Mouse (Mus musculus): ENCODE results near the gene Sf3a3. TPM values are rescaled to one million over a fixed set of nuclear protein-coding genes. Genes with fewer than 3 reads are reported as not detected.

Sf3a3 gene
- polyA plus RNA-seq, 1 experiment: 7.2 TPM

DNA sequence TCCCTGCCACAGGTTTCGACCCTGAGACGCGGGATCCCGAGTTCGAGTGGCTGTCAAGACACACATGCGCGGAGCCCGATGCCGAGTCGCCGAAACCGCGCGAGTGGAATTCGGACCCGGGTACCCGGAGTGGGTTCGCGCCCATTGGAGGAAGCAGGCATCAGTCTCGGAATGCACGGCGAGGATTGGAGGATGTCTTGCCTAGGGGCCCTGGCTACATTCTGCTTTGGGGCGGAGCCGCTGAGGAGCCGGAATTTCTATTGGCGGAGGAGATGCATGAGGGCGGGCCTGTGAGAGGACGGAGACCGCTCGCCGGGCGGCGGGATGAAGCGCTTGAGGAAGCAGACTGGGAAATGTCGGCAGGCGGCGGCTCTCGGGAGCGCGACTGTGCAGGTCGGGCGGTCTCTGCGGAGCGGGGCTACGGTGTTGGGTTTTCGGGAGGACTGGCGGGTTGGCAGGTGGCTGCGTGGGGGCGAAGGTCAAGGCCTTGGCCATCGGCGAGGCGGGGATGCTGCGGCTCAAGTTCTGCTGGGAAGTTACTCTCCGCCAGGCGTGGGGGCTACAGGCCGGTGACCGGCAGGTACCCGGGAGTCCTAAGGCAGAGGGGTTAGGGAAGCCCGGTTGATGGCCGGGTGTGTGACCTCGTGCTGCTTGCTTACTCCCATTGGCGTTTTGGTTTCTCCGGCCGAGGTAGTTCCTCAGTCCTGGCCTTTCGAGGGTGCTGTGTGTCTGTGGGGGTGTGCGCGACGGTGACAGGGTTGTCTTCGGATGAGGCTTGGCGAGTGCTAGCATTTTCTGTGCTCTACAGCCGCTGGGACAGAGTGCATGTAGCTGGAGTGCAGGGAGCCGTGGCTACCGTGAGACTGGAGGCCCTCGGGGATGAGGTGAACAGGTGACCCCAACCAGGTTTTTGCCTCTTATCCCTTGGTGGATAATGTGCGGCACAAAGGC is 37.0 kb downstream of the Sf3a3 start:
- TF ChIP-seq CTCF (IDR thresholded peaks at IDR 0.05; ENCODE audit: extremely low read depth, insufficient read length, insufficient replicate concordance, low read depth, low read length) (no peak), POLR2A (IDR thresholded peaks at IDR 0.05; ENCODE audit: low read depth, low read length) (peak; percentile 82)
- under 1% methylated on average over 75 of the region's 75 CpGs for WGBS
- Histone ChIP-seq H3K27ac (ENCODE audit: insufficient read depth, low read depth, low read length) (peak overlapping the region; percentile 71), H3K4me1 (ENCODE audit: control insufficient read depth, insufficient read depth, insufficient read length, low read length) (peaks cover 26% of the 10 kb centered on the region; the same call in 1 of the 2 replicates), H3K27me3 (ENCODE audit: control insufficient read depth, insufficient read depth, low read length) (no peaks in the 10 kb centered on the region), H3K36me3 (ENCODE audit: control insufficient read depth, insufficient read depth, low read length) (no peaks in the 10 kb centered on the region), H3K4me3 (ENCODE audit: low read depth, low read length) (peak overlapping the region; percentile 88)

DNA sequence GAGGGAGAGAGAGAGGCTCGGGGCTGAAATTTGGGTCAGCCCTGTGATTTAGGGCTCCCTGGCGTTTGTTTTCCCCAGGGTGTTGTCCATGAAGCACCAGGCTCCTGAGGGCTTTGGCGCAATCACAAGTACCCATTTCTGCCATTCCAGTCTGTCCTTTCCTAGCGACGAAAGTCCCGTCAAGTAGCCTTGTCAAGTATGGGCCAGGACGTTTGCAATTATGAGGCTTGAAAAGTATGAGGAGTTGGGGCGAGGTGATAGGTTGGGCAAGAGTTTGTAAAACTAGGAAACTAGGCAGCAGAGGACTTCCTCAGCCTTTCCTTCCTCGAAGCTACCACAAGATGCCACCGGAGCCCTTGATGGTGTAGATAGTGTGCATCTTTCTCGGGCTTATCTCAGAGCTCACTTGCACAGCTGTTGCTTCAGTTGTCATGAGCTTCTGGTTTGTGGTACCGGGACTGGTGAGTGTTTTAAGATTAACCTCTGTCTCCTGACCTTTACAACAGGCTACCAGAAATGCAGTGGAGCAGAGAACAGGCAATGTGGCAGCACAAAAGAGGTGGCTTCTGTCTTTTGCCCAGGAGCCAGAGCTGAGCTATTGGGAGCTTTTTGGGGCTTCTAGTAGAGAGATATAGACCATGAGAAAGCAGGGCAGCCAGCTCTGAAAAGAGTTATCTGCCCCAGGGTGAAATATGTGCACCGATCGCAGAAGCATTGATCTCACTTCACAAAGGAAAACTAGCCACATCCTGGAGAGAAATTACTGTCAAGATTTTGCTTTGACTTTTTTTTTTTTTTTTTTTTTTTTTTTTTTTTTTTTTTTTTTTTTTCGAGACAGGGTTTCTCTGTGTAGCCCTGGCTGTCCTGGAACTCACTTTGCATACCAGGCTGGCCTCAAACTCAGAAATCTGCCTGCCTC is 38.0 kb downstream of the Sf3a3 start:
- peaks cover 20% of the 10 kb centered on the region; the same call in 1 of the 2 replicates for H3K4me1 ChIP-seq (ENCODE audit: control insufficient read depth, insufficient read depth, insufficient read length, low read length)
- WGBS: 13% methylated on average over 15 of the region's 15 CpGs

DNA sequence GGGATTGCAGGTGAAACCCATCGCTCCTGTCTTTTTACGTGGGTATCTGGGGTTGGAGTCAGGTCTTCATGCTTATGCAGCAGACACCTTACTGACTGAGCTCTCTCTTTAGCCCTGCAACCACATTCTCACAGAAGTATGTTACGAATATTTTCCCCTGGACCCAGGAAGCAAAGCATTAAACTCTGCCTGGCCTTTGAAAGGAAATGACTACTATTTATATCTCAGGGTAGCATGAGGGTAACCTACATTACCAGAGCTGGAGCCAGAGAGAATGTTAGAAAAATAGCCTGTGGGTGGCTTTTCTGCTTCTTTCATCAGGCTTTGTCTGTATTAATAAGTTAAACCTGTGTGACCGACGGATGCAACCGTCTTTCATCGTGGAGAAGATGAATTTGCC is 41.0 kb downstream of the Sf3a3 start:
- Histone ChIP-seq H3K27ac (ENCODE audit: insufficient read depth, low read depth, low read length) (peak overlapping the region; percentile 51), H3K4me1 (ENCODE audit: control insufficient read depth, insufficient read depth, insufficient read length, low read length) (peaks cover 25% of the 10 kb centered on the region), H3K4me3 (ENCODE audit: low read depth, low read length) (no peak overlapping the region), H3K36me3 (ENCODE audit: control insufficient read depth, insufficient read depth, low read length) (no peaks in the 10 kb centered on the region), H3K27me3 (ENCODE audit: control insufficient read depth, insufficient read depth, low read length) (no peaks in the 10 kb centered on the region)
- TF ChIP-seq POLR2A (IDR thresholded peaks at IDR 0.05; ENCODE audit: low read depth, low read length) (no peak), CTCF (IDR thresholded peaks at IDR 0.05; ENCODE audit: extremely low read depth, insufficient read length, insufficient replicate concordance, low read depth, low read length) (no peak)
- 36% methylated on average over 7 of the region's 7 CpGs for WGBS

More for the DNA sequence above, 38.0 kb downstream of the Sf3a3 start:
- TF ChIP-seq CTCF (IDR thresholded peaks at IDR 0.05; ENCODE audit: extremely low read depth, insufficient read length, insufficient replicate concordance, low read depth, low read length): 0 out of 2 replicates have a peak, but pooled peaks have one; percentile 4
- TF ChIP-seq POLR2A (IDR thresholded peaks at IDR 0.05; ENCODE audit: low read depth, low read length): no peak
- Histone ChIP-seq H3K4me3 (ENCODE audit: low read depth, low read length) (peak overlapping the region; percentile 88), H3K27me3 (ENCODE audit: control insufficient read depth, insufficient read depth, low read length) (no peaks in the 10 kb centered on the region), H3K27ac (ENCODE audit: insufficient read depth, low read depth, low read length) (peak overlapping the region; percentile 71), H3K36me3 (ENCODE audit: control insufficient read depth, insufficient read depth, low read length) (no peaks in the 10 kb centered on the region)

DNA sequence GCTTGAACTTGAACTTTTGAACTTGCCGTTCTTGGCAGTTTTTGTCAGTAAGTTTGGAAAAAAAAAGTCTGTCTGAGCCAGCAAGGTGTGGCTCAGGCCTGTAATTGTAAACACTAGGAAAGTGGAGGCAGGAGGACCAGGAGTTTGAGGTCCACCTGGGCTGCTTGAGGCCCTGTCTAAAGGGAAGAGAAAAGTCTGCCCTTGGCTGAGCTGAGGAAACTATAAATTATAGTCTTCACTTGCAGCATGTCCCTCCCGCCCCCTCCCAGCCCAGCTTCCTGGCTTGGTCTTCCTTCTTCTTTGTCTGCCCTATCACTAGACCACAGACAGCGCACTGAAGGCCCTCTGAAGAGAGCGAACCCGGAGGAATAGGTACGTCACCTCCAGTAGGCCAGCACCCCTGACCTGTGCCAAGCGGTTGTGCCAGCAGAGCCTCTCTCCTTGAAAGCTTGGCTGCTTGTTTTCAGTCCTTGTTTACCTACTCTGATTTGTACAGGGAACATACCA is 44.8 kb downstream of the Sf3a3 start:
- no peaks in the 10 kb centered on the region for H3K36me3 ChIP-seq (ENCODE audit: control insufficient read depth, insufficient read depth, low read length)
- no peaks in the 10 kb centered on the region for H3K27me3 ChIP-seq (ENCODE audit: control insufficient read depth, insufficient read depth, low read length)
- peaks cover 14% of the 10 kb centered on the region for H3K4me1 ChIP-seq (ENCODE audit: control insufficient read depth, insufficient read depth, insufficient read length, low read length)
- TF ChIP-seq POLR2A (IDR thresholded peaks at IDR 0.05; ENCODE audit: low read depth, low read length) (no peak), CTCF (IDR thresholded peaks at IDR 0.05; ENCODE audit: extremely low read depth, insufficient read length, insufficient replicate concordance, low read depth, low read length) (no peak)
- 9% methylated on average over 7 of the region's 7 CpGs for WGBS
- no peak overlapping the region for H3K4me3 ChIP-seq (ENCODE audit: low read depth, low read length)
- peak overlapping the region; percentile 21 for H3K27ac ChIP-seq (ENCODE audit: insufficient read depth, low read depth, low read length)

DNA sequence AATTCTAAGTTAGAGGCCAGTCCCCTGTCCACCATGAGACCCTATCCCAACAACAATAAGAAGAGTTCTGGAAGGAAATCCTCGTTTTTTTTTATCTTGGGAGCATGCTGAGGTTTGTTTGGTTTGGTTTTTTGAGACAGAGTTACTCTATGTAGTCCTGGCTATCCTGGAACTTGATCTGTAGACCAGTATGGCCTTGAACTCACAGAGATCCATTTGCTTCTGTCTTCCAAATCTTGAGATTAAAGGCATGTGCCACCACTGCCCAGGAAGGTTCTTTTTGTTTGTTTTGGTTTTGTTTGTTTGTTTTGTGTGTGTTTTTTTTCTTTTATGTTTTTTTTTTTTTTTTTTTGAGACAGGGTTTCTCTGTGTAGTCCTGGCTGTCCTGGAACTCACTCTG is 46.6 kb downstream of the Sf3a3 start:
- peak overlapping the region; percentile 26; the same call in 1 of the 2 replicates for H3K27ac ChIP-seq (ENCODE audit: insufficient read depth, low read depth, low read length)
- no peaks in the 10 kb centered on the region for H3K36me3 ChIP-seq (ENCODE audit: control insufficient read depth, insufficient read depth, low read length)

DNA sequence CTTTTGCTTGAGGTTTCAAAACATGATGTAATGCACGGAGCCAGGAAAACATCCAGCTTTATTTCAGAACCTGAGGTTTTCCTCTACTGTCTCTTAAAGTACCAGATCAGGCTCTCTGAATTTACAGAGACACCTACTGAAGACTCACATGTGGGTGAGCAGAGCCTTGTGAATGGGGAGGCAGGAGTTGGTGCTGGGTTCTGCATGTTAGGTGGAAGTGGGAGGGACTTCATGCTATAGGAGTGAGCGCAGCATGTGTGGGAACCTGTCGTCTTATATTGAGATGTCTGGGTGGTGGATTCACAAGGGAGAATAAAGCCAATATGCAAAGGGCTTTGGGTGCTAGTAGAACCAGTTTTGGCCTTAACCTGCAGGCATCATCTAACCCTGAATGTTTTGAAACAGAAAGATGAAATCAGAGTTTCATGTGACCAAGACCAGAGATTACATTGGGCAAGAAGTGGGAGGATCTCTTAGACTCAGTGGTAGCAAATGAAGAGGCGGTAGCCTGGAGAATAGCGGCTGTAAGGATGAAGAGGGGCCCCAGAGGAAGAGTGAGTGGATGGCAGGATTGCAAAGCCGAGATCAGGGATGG is 48.4 kb downstream of the Sf3a3 start:
- H3K4me3 ChIP-seq (ENCODE audit: low read depth, low read length): no peak overlapping the region
- no peak overlapping the region for H3K27ac ChIP-seq (ENCODE audit: insufficient read depth, low read depth, low read length)
- TF ChIP-seq POLR2A (IDR thresholded peaks at IDR 0.05; ENCODE audit: low read depth, low read length) (no peak), CTCF (IDR thresholded peaks at IDR 0.05; ENCODE audit: extremely low read depth, insufficient read length, insufficient replicate concordance, low read depth, low read length) (no peak)
- H3K4me1 ChIP-seq (ENCODE audit: control insufficient read depth, insufficient read depth, insufficient read length, low read length): peaks cover 22% of the 10 kb centered on the region
- WGBS: 87% methylated on average over 6 of the region's 6 CpGs
- H3K27me3 ChIP-seq (ENCODE audit: control insufficient read depth, insufficient read depth, low read length): no peaks in the 10 kb centered on the region
- no peaks in the 10 kb centered on the region for H3K36me3 ChIP-seq (ENCODE audit: control insufficient read depth, insufficient read depth, low read length)

More for the DNA sequence above, 46.6 kb downstream of the Sf3a3 start:
- no peak for TF ChIP-seq CTCF (IDR thresholded peaks at IDR 0.05; ENCODE audit: extremely low read depth, insufficient read length, insufficient replicate concordance, low read depth, low read length)
- no peak for TF ChIP-seq POLR2A (IDR thresholded peaks at IDR 0.05; ENCODE audit: low read depth, low read length)
- H3K4me1 ChIP-seq (ENCODE audit: control insufficient read depth, insufficient read depth, insufficient read length, low read length): peaks cover 17% of the 10 kb centered on the region
- no peaks in the 10 kb centered on the region for H3K27me3 ChIP-seq (ENCODE audit: control insufficient read depth, insufficient read depth, low read length)
- H3K4me3 ChIP-seq (ENCODE audit: low read depth, low read length): no peak overlapping the region
- WGBS: 15% methylated on average over 1 of the region's 1 CpGs

Measured in small intestine, adult 2 months (tissue).